Mouse (Mus musculus) forebrain, embryonic 10.5 days (tissue): ENCODE results near the gene Mapre1. TPM values are rescaled to one million over a fixed set of nuclear protein-coding genes. Genes with fewer than 3 reads are reported as not detected.
A peak's percentile ranks its signal among the peaks of the same experiment; 100 is the strongest.
"Not testable (repeated sequence)": the region's sequence is repeated elsewhere in the genome, so short reads cannot be mapped to it uniquely, and the experiment has no call there.

Experiments used
- DNase-seq: peaks from one replicate; pipeline ENCODE4 v3.0.0-alpha.2; 2017; ENCODE audit warnings: low spot score; ENCODE audit errors: extremely low spot score
- H3K27ac ChIP-seq: fragments of 300-500 bp; sonication (generic); 2 replicates; pipeline ENCODE4 v1.5.1; 2016; ENCODE audit warnings: mild to moderate bottlenecking
- H3K27me3 ChIP-seq: fragments of 300-500 bp; sonication (generic); 2 replicates; pipeline ENCODE4 v1.6.1; 2016; ENCODE audit warnings: mild to moderate bottlenecking; ENCODE audit not compliant: poor library complexity, severe bottlenecking
- H3K36me3 ChIP-seq: fragments of 300-500 bp; sonication (generic); replicated peaks from 2 replicates; pipeline ENCODE4 v1.6.1; 2016; ENCODE audit warnings: mild to moderate bottlenecking, moderate library complexity
- H3K4me1 ChIP-seq: fragments of 300-500 bp; sonication (generic); 2 replicates; pipeline ENCODE4 v1.6.1; 2016
- H3K4me3 ChIP-seq: fragments of 300-500 bp; sonication (generic); 2 replicates; pipeline ENCODE4 v1.5.1; 2016; ENCODE audit warnings: mild to moderate bottlenecking, moderate library complexity
- H3K9me3 ChIP-seq: fragments of 300-500 bp; sonication (generic); 2 replicates; pipeline ENCODE4 v1.6.1; 2016; ENCODE audit warnings: mild to moderate bottlenecking, moderate library complexity
- WGBS: fragments of 180-500 bp; shearing (Covaris S2); methylation state at CpG from one replicate; pipeline ENCODE4 v1.1.7; 2016; 5-methylcytosine and 5-hydroxymethylcytosine counted together
- polyA plus RNA-seq: library from polyadenylated mRNA; unstranded; fragments of >200 nt; fragmentation: Nextera tagmentation; extraction: Ambion mirVana; gene quantifications from 2 replicates; pipeline ENCODE4 v1.2.1, GENCODE M21; 2016

The Mapre1 gene
- polyA plus RNA-seq, 1 experiment from 2014 or later: 312 TPM

DNA sequence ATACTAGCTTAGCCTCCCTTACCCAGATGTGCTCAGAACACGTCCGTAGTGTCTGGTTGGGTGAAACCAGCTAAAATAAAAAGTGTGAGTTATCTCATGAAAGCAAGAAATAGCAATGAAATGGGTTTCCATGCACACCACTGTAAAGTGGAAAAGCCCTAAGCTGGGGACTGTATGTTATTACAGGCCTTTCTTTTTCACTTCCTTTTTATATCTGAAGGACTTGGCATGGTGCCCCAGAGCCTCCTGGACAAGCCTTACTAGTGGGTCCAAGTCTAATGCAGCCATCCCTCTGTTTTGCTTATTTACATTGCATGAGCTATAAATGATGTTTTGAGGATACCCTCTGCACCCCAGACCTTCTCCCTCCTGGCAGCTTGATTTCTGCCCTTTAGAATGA lies 43.6 kb downstream of the Mapre1 start:
- DNase-seq: no peak
- no peaks in the 10 kb centered on the region for H3K36me3 ChIP-seq
- no peak overlapping the region for H3K4me3 ChIP-seq
- H3K9me3 ChIP-seq: no peaks in the 10 kb centered on the region
- no peaks in the 10 kb centered on the region for H3K4me1 ChIP-seq
- H3K27me3 ChIP-seq: peaks cover 2% of the 10 kb centered on the region; the same call in 1 of the 2 replicates
- WGBS: 93% methylated on average over 2 of the region's 2 CpGs
- H3K27ac ChIP-seq: no peak overlapping the region

- no peak for DNase-seq
- no peak overlapping the region for H3K4me3 ChIP-seq
- H3K9me3 ChIP-seq: no peaks in the 10 kb centered on the region
- H3K27ac ChIP-seq: no peak overlapping the region
- H3K27me3 ChIP-seq: no peaks in the 10 kb centered on the region
- no peaks in the 10 kb centered on the region for H3K36me3 ChIP-seq
- H3K4me1 ChIP-seq: no peaks in the 10 kb centered on the region
Observed at GRCm38 (mm10) chr2:153793366-153793765, 52.3 kb downstream of the Mapre1 start.

DNA sequence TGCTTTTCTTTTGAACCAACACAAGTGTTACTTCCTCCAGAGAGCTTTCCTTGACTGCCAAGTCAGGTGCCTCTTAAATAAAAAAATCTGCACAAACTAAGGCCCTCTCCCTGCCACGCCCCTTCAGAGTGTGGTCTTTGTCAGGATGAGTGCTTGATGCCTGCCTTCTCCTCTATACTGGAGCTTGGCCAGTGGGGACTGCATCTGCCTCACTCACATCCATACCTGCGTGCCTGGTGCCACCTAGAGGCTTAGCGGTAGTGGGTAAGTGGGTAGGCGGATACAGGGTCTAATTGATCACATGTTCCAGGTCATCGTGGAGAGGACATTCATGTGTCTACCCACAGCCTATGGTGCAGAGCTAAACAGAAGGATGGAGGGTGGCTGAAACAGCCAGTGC lies 54.0 kb downstream of the Mapre1 start:
- no peaks in the 10 kb centered on the region for H3K27me3 ChIP-seq
- no peak for DNase-seq
- no peaks in the 10 kb centered on the region for H3K36me3 ChIP-seq
- H3K27ac ChIP-seq: no peak overlapping the region
- 58% methylated on average over 5 of the region's 5 CpGs for WGBS
- H3K9me3 ChIP-seq: no peaks in the 10 kb centered on the region
- no peaks in the 10 kb centered on the region for H3K4me1 ChIP-seq
- H3K4me3 ChIP-seq: no peak overlapping the region

GRCm38 (mm10) chr2:153807464-153807863 lies 66.4 kb downstream of the Mapre1 start:
- H3K4me3 ChIP-seq, H3K27me3 ChIP-seq, H3K9me3 ChIP-seq, H3K36me3 ChIP-seq, H3K27ac ChIP-seq, H3K4me1 ChIP-seq: not testable (repeated sequence)
- DNase-seq: peak; percentile 47

DNA sequence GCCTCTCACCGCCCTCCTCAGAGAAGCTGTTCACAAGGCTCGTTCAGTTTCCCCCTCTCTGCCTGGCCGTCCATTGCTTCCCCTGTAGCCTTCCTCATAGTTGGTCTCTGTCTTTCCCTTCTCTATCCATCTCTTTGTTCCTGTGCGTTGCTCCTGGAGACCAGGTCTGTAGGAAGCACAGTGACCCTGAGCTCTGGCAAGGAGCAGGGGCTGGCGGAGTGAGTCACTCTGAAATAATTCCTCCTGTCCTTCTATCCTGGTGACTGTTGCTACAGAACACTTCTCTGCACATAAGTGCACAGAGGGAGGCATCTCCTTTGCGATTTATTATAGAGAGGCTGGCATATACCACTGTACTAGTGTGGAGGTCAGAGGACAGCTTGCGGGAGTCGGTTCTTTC lies 67.1 kb downstream of the Mapre1 start:
- no peak overlapping the region for H3K27ac ChIP-seq

GRCm38 (mm10) chr2:153808841-153809240 lies 67.8 kb downstream of the Mapre1 start:
- H3K4me3 ChIP-seq: no peak overlapping the region
- H3K27ac ChIP-seq: no peak overlapping the region
- no peaks in the 10 kb centered on the region for H3K27me3 ChIP-seq
- no peak for DNase-seq
- no peaks in the 10 kb centered on the region for H3K9me3 ChIP-seq
- peaks cover 6% of the 10 kb centered on the region; the same call in 1 of the 2 replicates for H3K4me1 ChIP-seq
- no peaks in the 10 kb centered on the region for H3K36me3 ChIP-seq
- WGBS: 80% methylated on average over 6 of the region's 6 CpGs

More for the DNA sequence above, 67.1 kb downstream of the Mapre1 start:
- H3K36me3 ChIP-seq: no peaks in the 10 kb centered on the region
- no peaks in the 10 kb centered on the region for H3K9me3 ChIP-seq
- H3K27me3 ChIP-seq: no peaks in the 10 kb centered on the region
- DNase-seq: no peak
- 82% methylated on average over 8 of the region's 8 CpGs for WGBS
- no peak overlapping the region for H3K4me3 ChIP-seq
- H3K4me1 ChIP-seq: peaks cover 6% of the 10 kb centered on the region; the same call in 1 of the 2 replicates

DNA sequence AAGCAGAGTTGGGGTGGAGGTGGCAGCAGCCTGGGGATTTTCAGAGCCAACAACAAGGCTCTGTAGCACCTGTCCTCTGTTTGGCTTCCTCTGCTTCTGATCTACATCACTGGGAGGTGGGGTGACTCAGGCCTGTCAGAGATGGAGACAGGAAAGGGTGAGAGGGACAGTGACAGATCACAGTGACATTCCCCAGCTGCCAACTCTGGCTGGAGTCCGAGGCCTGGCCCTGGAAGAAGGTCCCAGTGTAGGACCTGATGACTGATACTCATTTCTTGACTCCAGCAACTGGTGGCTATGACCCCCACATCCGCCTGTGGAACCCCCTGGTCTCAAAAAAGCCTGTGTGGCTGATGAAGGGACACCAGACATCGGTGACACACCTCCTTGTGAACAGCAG lies 68.8 kb downstream of the Mapre1 start:
- 75% methylated on average over 3 of the region's 3 CpGs for WGBS
- no peaks in the 10 kb centered on the region for H3K9me3 ChIP-seq
- DNase-seq: no peak
- H3K4me3 ChIP-seq: no peak overlapping the region
- no peaks in the 10 kb centered on the region for H3K36me3 ChIP-seq
- H3K27ac ChIP-seq: no peak overlapping the region
- no peaks in the 10 kb centered on the region for H3K27me3 ChIP-seq
- peaks cover 6% of the 10 kb centered on the region; the same call in 1 of the 2 replicates for H3K4me1 ChIP-seq

- H3K36me3 ChIP-seq: no peaks in the 10 kb centered on the region
- DNase-seq: no peak
- no peaks in the 10 kb centered on the region for H3K9me3 ChIP-seq
- H3K27me3 ChIP-seq: no peaks in the 10 kb centered on the region
- WGBS: 95% methylated on average over 2 of the region's 2 CpGs
- no peaks in the 10 kb centered on the region for H3K4me1 ChIP-seq
- no peak overlapping the region for H3K27ac ChIP-seq
- no peak overlapping the region for H3K4me3 ChIP-seq
Observed at GRCm38 (mm10) chr2:153822005-153822543, 81.0 kb downstream of the Mapre1 start.

Other genes starting within 250 kb of the Mapre1 start
- gene 4930404H24Rik, start 248.5 kb upstream of the Mapre1 start, polyA plus RNA-seq: not detected in 2 replicates
- 11.7 and 12.3 TPM in 2 replicates for gene Nol4l, start 211.3 kb upstream of the Mapre1 start, polyA plus RNA-seq
- gene Commd7, start 108.5 kb upstream of the Mapre1 start, polyA plus RNA-seq: 66.2 and 71.8 TPM in 2 replicates
- gene Dnmt3b, start 91.8 kb upstream of the Mapre1 start, polyA plus RNA-seq: 24.8 and 26.9 TPM in 2 replicates
- 0.07 TPM in 1 of 2 replicates, not detected in the other for gene Dnmt3c, start 44.6 kb upstream of the Mapre1 start, polyA plus RNA-seq
- gene Efcab8, start 38.7 kb downstream of the Mapre1 start, polyA plus RNA-seq: not detected in 2 replicates
- gene Sun5, start 129.8 kb downstream of the Mapre1 start, polyA plus RNA-seq: not detected in 2 replicates
- not detected in 2 replicates for gene Bpifb2, start 133.8 kb downstream of the Mapre1 start, polyA plus RNA-seq
- gene Bpifb6, start 159.1 kb downstream of the Mapre1 start, polyA plus RNA-seq: not detected in 2 replicates
- not detected in 2 replicates for gene Bpifb3, start 177.0 kb downstream of the Mapre1 start, polyA plus RNA-seq
- not detected in 2 replicates for gene Bpifb4, start 196.9 kb downstream of the Mapre1 start, polyA plus RNA-seq
- not detected in 2 replicates for gene Bpifa6, start 233.7 kb downstream of the Mapre1 start, polyA plus RNA-seq